Mouse (Mus musculus): ENCODE results near the gene Spag6. TPM values are rescaled to one million over a fixed set of nuclear protein-coding genes. Genes with fewer than 3 reads are reported as not detected.

Gene Spag6
- polyA plus RNA-seq, 1 experiment from 2014 or later: not detected

- DNase-seq (ENCODE audit: low spot score): no peak
Observed at GRCm38 (mm10) chr2:18687671-18688170, 6.1 kb upstream of the Spag6 start.

GRCm38 (mm10) chr2:18688286-18688685 is 5.5 kb upstream of the Spag6 start:
- no peak for DNase-seq (ENCODE audit: low spot score)

DNA sequence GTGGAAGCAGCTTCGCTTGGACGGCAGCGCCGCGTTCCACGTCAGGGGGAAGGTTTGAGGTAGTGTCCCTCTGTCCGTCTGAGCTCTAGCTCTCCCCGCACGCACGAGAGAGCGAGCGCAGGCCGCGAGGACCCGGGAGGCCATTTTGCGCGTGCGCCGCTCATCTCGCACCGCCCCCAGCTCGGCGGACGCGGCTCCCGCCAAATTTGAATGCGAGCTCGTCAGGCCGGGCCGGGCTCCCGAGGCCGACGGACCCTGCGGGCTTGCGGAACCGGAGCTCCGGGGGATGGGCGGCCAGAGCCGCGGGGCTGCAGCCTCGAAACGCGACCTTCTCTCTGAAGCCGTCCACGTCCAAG is 5.1 kb upstream of the Spag6 start:
- peak; percentile 73 for DNase-seq (ENCODE audit: low spot score)

DNA sequence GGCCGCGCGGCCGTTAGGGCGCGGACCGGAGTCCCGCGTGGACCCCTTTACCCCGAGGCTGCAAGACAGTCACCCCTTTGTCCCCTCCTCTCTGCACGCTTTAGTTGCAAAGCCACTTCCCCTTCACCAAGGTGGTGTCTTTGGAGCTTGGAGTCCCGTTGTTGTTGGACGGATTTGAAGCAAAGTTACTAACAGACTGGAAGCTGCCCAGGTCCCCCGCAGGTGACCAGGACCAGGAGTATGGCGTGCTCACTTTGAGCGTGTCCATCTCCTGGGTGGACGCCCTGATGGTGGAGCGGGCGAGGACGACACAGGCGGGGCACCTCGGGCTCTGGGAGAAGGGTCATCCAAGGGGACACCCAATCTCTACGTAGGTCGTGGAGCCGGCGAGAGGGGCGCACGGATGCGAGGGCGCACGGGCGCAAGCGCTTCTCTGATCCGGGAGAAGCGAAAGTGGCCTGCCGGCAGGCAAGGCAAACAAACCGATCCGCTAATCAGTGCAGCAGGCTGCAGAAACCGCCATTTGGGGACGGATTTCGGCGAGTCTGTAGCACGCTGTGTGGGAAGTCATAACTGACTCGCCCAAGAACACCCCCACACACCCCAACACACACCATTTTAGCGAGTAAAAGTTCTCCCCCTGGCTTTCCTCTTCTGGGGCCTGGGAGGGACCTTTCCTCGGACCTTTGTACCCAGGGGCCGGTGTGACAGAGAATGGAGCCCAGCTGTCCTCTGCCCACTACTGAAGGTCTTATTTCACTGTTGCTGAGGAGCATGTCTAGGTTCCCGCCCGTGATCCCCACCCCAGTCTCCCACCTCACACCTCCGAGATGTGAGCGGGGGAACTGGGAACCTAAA is 4.5 kb upstream of the Spag6 start:
- DNase-seq (ENCODE audit: low spot score): no peak

GRCm38 (mm10) chr2:18690055-18690691 is 3.7 kb upstream of the Spag6 start:
- DNase-seq (ENCODE audit: low spot score): no peak

DNA sequence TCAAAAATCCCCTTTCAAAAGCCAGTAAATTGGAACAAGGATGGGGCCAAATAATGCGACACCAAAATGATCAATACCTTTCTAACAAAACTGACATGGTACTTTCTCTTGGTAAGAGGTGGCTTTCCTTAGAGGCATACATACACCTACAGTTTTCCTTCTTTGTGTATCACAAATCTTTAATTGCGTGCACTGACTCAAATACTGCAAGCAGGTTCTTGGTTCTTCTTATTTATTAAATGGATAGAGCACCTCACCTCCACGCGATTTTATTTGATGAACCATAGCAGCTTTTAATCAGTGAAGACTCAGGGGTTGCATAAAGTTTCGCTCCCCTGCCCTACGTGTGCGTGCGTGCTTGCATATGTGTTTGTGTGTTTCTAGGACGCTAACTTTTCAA is 3.1 kb upstream of the Spag6 start:
- no peak for DNase-seq (ENCODE audit: low spot score)

DNA sequence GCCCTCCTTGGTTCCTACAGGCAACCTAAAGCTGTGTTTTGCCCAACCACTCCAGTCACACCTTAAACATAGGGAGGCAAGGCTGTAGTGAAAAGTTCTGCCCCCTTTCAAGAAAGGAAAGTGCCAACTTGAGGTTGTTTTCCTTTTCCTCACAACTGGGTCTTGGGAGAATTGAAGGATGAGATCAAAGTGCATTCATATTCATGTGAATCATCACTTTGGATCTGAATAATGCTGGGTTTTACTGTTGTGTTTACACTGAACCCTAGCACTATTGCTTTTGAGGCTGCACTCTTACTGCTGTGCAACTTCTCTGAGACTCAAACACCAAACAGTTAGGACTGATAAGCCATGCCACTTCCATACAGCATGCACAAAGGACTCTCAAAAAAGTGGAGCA is 1.8 kb upstream of the Spag6 start:
- DNase-seq (ENCODE audit: low spot score): no peak

DNA sequence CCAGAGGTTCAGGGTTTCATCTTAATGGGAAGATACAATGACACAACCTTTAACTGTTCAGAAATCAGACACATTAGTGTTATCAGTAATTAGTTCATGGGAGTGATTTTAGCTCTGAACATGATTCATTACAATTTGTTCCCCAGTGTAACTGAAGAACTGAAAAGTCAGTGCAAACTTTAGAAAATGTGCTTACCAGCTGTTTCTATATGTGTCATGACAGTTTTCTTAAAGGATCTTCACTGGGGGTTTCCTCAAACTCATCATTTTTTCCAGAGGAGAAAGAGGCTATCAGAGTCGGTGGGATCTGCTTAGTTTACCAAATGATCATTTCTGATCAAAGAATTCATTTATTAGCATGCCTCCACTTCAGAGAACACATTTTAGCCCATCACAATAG is 1.3 kb upstream of the Spag6 start:
- no peak for DNase-seq (ENCODE audit: low spot score)

DNA sequence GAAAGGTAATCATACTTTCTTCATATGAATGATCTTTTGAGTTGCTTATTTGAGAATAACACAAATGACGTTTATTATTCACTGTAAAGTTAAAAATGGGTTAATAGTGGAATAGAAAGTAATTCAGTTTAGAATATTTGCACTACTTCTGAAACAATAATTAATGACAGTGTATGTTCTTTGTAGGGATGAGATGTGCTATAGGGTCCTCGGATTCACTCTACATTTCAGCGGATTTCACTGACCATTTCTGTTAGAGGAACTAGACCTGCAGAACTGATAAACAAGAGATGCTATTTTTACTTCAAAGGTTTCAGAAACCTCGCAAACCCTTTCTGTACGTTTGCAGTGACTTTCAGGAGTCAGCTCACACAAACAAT is 351 bp upstream of the Spag6 start:
- no peak for DNase-seq (ENCODE audit: low spot score)

DNA sequence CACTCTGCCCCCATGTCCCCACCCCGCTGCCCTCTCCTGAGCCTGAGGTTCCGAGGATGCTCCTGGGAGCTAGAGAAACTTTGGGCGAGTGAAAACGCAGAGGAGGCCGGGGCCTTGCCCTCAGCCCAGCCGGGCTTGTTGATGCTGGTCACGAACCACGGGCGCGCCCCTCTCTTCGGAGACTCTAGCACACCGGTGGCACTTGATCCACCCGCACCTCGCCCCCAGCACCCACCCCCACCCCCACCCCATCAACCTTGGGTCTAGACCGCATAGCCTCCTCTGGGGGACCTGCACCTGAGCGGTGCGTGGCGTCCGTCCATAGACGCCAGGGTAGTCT is 749 bp downstream of the Spag6 start:
- DNase-seq (ENCODE audit: low spot score): no peak

GRCm38 (mm10) chr2:18695163-18695562 is 1.3 kb downstream of the Spag6 start:
- peak; percentile 5 for DNase-seq (ENCODE audit: low spot score)

- peak; percentile 7 for DNase-seq (ENCODE audit: low spot score)
Observed at GRCm38 (mm10) chr2:18695629-18696150, 1.9 kb downstream of the Spag6 start.

GRCm38 (mm10) chr2:18697591-18698244 is 3.9 kb downstream of the Spag6 start:
- DNase-seq (ENCODE audit: low spot score): no peak

DNA sequence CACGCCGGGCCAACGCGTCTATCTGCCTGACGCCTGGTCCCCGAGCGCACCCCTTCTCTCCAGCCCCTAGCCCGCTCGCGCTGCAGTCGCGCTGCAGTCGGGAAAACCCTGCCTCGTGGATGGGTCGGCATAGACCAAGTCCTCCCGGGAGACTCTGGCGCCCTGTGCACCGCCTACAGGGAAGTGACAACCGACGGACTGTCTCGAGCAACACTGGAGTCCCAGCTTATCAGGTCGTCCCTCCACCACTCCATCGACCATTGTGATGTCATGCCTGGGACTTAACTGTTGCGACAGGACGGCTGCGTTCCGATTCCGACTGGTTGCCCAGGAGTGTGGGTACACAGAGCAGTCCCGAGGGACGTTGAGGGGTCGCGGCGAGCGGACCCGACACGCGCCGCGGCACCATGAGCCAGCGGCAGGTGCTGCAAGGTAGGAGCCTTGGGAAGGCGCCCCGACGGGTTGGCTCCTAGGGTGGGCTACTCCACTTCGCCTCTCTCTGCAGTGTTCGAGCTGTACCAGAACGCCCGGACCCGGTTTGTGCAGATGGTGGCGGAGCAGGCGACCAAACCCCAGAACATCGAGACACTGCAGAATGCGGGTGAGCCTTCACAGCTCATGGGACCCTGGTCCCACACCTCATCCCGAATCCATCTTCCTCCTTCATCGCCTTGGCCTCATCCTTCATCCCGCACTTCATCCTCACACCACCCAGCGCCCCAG is 5.0 kb downstream of the Spag6 start:
- DNase-seq (ENCODE audit: low spot score): no peak

DNA sequence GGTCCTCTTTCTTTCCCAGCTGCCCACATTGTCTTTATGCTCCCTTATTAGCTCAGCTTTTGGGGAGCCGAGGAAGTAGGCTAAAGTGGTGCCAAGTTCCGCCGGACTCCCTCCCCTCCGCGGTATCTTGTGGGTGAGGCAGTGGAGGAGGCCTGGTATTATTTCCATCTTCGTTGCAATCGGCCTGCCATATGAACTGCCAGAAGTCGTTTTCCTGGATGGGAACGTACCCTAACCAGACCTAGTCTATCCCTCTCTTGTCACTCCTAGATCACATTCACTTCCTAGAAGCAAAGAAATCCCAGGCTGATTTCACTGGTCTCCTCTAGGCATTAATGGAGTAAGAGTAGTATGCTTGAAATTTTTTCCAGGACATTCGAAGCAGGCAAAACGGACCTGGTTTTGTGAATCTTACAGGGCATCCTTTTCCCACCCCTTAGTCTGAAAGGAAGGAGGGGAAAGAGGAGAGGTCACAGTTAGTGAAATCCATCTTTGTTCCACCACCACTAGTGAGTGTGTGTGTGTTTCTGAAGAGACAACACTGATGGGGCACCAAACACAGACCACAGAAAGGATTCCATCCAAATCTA is 5.7 kb downstream of the Spag6 start:
- DNase-seq (ENCODE audit: low spot score): no peak

GRCm38 (mm10) chr2:18710356-18710755 is 16.5 kb downstream of the Spag6 start:
- no peak for DNase-seq (ENCODE audit: low spot score)

- DNase-seq (ENCODE audit: low spot score): no peak
Observed at GRCm38 (mm10) chr2:18713071-18713470, 19.2 kb downstream of the Spag6 start.

DNA sequence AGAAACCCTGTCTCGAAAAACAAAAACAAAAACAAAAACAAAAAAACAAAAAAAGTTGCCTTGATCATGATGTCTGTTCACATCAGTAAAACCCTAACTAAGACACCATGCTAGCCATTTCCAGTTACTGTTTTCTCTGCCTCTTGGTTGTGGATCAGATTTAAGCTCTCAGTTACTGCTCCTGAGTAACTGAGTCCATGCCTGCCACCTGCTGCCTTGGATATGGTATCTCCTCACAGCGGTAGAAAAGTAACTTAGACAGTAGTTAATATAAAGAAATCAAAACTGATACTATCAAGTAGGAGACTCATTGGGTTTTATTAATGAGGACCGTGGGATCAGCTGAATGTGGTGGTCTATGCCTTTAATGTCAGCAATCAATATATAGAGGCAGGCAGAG is 20.5 kb downstream of the Spag6 start:
- no peak for DNase-seq (ENCODE audit: low spot score)

DNA sequence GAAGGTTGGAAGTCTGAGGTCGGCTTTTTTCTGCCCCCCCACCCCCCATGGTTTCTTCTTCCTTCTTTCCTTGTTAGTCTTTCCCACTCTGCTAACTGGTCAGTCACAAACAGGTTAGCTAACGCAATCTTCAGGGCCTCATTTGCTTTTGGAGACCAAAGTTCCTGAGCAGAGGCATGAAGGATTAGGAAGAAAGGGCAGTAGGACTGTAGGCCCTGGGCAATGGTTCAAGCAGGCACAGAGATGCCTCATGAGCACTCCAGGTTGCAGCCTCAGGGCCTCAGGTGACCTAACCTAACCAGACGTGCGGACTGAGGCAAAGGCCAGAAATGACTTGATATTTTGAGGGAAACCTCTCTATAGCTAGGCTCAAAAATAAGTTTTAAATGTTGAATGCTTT is 24.7 kb downstream of the Spag6 start:
- no peak for DNase-seq (ENCODE audit: low spot score)

DNA sequence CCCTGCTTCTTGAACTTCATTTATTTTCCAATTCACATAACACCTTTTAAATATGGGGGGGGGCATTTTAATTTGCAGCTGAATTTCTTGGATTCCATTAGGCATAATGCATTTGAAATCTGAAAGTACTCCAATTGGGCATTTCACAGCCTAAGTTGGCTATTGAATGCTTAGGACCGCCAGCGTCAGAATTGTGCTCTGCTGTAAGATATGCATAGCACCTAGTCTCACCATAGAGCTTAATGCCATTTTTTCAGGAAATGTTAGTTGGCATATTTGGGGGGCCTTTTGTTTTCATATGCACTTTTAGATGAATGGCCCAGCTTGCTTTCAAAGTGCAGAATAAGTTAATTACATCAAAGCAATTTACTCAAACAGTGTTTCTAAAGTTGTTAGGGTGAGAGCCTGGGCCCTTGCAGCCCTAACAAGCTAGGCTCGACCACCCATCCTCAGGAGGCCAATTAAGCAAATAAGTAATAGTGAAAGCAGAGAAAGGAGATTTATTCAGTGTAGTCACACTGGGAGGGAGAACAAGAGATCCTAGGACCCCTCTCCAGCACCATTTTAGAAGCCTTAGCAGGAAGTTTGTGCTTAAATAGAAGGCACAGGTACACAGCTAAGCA is 28.5 kb downstream of the Spag6 start:
- DNase-seq (ENCODE audit: low spot score): no peak

- DNase-seq (ENCODE audit: low spot score): no peak
Observed at GRCm38 (mm10) chr2:18724462-18724861, 30.6 kb downstream of the Spag6 start.
